8 mouse cellular contexts compared by ENCODE assay signal in genomic region chr7:18910241-18910831, GRCm38 (mm10). TPM values are rescaled to one million over a fixed set of nuclear protein-coding genes. Genes with fewer than 3 reads are reported as not detected.
A peak's percentile ranks its signal among the peaks of the same experiment; 100 is the strongest.
DNase-seq lines count a peak whose midpoint lies in the region; ATAC-seq lines count a peak whose summit lies in the region.

Gene Ccdc61, minus strand, starts transcription at chr7:18910415.

- H3K9ac ChIP-seq in hindbrain, embryonic 14.5 days: peak within 1 kb of the TSS; percentile 45

- H3K4me3 ChIP-seq in hindbrain, embryonic 14.5 days (replicated peaks; ENCODE audit: low read length): peak within 1 kb of the TSS; percentile 52

- H3K27me3 ChIP-seq in hindbrain, embryonic 14.5 days (ENCODE audit: control insufficient read depth, insufficient read depth, low read length): no peaks in the 10 kb centered on the region

- peaks cover 12% of the 10 kb centered on the region; the same call in 1 of the 2 replicates for H3K4me1 ChIP-seq in hindbrain, embryonic 14.5 days (replicated peaks; ENCODE audit: control insufficient read depth, insufficient read depth, low read length)

- peak; percentile 100 for ATAC-seq in hindbrain, embryonic 14.5 days (ENCODE audit: low FRiP score)

- no peaks in the 10 kb centered on the region for H3K36me3 ChIP-seq in hindbrain, embryonic 14.5 days (replicated peaks; ENCODE audit: control insufficient read depth, insufficient read depth)

- no peaks in the 10 kb centered on the region for H3K9me3 ChIP-seq in hindbrain, embryonic 14.5 days (ENCODE audit: control insufficient read depth, low read length)

- under 1% methylated on average over 33 of the region's 33 CpGs for WGBS in hindbrain, embryonic 14.5 days

- peak within 1 kb of the TSS; percentile 59 for H3K4me2 ChIP-seq in hindbrain, embryonic 14.5 days (replicated peaks)

- H3K27ac ChIP-seq in hindbrain, embryonic 14.5 days: no peak within 1 kb of the TSS

- peak; percentile 100 for DNase-seq in R1 (ENCODE audit: low read depth, low spot score)
- DNase-seq in cerebellum, postnatal 25 days: peak; percentile 95 to 97
- DNase-seq in frontal cortex, postnatal 25 days (ENCODE audit: low spot score in 2 of 2): peak; percentile 95 to 98
- peak; percentile 100 for DNase-seq in hindbrain, embryonic 14.5 days (ENCODE audit: low spot score)
- peak; percentile 97 for DNase-seq in layer of hippocampus, postnatal 36 days
- peak; percentile 99 for DNase-seq in lung, postnatal 36 days
- peak; percentile 100 for DNase-seq in retina, postnatal 1 day
- DNase-seq in urinary bladder, adult 18-20 months (ENCODE audit: low spot score in 2 of 2): peak; percentile 92 to 97

RNA-seq across cellular contexts. Expression of gene Ccdc61, which starts in this region (rescaled TPM):
- 23.9 and 24.0 TPM in 2 replicates for polyA plus RNA-seq in hindbrain, embryonic 14.5 days (2014; fragmentation: Nextera tagmentation; extraction: Ambion mirVana)
- total RNA-seq in layer of hippocampus, postnatal 36 days (2021): 10 to 100 TPM; 11.3 to 12.5 TPM
